Mouse (Mus musculus): ENCODE data around the gene Atcay. TPM values are rescaled to one million over a fixed set of nuclear protein-coding genes. Genes with fewer than 3 reads are reported as not detected.

The Atcay gene
- total and polyA plus RNA-seq, 3 experiments, result 0.06 to 0.08 TPM; not detected in 1

GRCm38 (mm10) chr10:81266211-81267105, 35.8 kb upstream of the Atcay start, which contains the start of the genes Mrpl54 and Apba3 (continued):
- TF ChIP-seq POLR2A (IDR thresholded peaks at IDR 0.05; ENCODE audit: low read depth, low read length), result peak; percentile 82; the same call in 1 of the 2 replicates

DNA sequence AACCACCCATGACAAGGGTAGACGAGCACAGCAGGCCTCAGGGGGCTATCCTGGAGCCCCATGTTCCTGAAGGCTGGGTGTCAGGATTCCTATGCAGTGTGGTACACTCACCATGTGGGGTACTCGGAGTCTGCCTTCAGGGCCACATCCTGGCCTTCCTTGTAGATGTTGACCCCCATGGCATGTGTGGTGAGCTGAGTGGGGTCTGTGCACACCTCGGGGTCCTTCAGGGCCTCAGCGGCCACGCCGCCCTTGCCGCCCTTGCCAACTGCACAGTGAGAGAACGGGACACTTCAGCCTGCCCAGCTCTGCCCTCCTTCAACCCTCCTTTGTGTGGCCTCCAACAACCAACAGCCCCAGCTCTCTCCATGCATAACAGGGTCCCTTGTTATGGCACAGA, 34.9 kb upstream of the Atcay start:
- H3K4me3 ChIP-seq (replicated peaks in 1 of 3; ENCODE audit: low read depth in 2 of 3, low read length in 2 of 3, poor library complexity in 1 of 3), result peak overlapping the region; percentile 31 to 85 (median 84)
- peaks cover 4% of the 10 kb centered on the region for H3K9me3 ChIP-seq (replicated peaks; ENCODE audit: low read length)
- TF ChIP-seq NRF1 (IDR thresholded peaks at IDR 0.05; ENCODE audit: low read depth, low read length), result 0 out of 2 replicates have a peak, but pooled peaks have one; percentile 3
- TF ChIP-seq UBTF (IDR thresholded peaks at IDR 0.05; ENCODE audit: low read depth, low read length), result no peak
- no peak for TF ChIP-seq ZC3H11A (IDR thresholded peaks at IDR 0.05; ENCODE audit: low read depth, low read length)
- no peak for TF ChIP-seq NELFE (IDR thresholded peaks at IDR 0.05; ENCODE audit: low read depth, low read length)
- peaks cover 39 to 59% of the 10 kb centered on the region in 2 experiments for H3K36me3 ChIP-seq (replicated peaks in 1 of 2; ENCODE audit: control insufficient read depth in 1 of 2, insufficient read depth in 1 of 2, low read length in 1 of 2)
- no peaks in the 10 kb centered on the region for H3K27me3 ChIP-seq (replicated peaks)
- peaks cover 17% of the 10 kb centered on the region for H3K79me2 ChIP-seq (replicated peaks; ENCODE audit: control insufficient read depth, extremely low read depth, insufficient read depth, poor library complexity, severe bottlenecking)
- H3K4me1 ChIP-seq (ENCODE audit: control insufficient read depth in 1 of 2, insufficient read depth in 2 of 2), result peaks cover 23 to 67% of the 10 kb centered on the region in 2 experiments
- H3K4me2 ChIP-seq (ENCODE audit: insufficient read depth, low read depth, poor library complexity, severe bottlenecking), result peak overlapping the region; percentile 57
- H3K9ac ChIP-seq (ENCODE audit: insufficient read depth, low read depth), result peak overlapping the region; percentile 58
- dilution Hi-C loops (cut with MboI; ENCODE audit: extremely low pct_ligation_motif_present, extremely low pct_unique_long_range_greater_than_20kb, low sequenced_read_pairs) (no loop called here), in situ Hi-C loops (cut with MboI; ENCODE audit: low pct_ligation_motif_present, low pct_unique_long_range_greater_than_20kb, low sequenced_read_pairs) (no loop called here)
- no peak for DNase-seq (ENCODE audit: extremely low read depth)
- H3K27ac ChIP-seq (ENCODE audit: insufficient read depth, low read depth), result no peak overlapping the region

DNA sequence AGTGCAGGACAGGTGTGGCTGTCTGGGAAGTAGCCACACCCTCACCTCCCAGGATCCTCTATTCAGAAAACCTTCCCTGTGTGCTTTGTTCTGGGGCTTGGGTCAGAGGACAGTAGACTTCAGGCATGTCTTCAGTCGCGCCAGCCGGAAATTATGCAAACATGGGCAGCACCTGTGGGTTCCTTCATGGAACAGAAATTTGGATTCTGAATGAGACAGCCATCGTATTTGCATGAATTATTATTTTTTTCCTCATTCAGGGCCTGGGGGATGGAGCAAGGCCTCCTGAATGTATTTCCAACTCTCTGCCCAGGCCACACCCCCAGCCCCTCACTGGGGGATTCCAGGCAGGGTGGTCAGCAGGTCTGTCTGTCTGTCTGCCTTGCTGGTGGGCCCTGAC, 30.4 kb upstream of the Atcay start:
- TF ChIP-seq ELF1 (IDR thresholded peaks at IDR 0.05; ENCODE audit: low read depth, low read length) (0 out of 2 replicates have a peak, but pooled peaks have one; percentile 37), JUND (conservative IDR thresholded peaks at IDR 0.05; ENCODE audit: low read depth, low read length) (0 out of 2 replicates have a peak, but pooled peaks have one; percentile 40), ZMIZ1 (IDR thresholded peaks at IDR 0.05; ENCODE audit: low read depth, low read length) (peak; percentile 28; the same call in 1 of the 2 replicates), ETS1 (conservative IDR thresholded peaks at IDR 0.05; ENCODE audit: low read depth, low read length) (peak; percentile 67), BHLHE40 (IDR thresholded peaks at IDR 0.05; ENCODE audit: low read depth, low read length) (peak; percentile 52), HCFC1 (IDR thresholded peaks at IDR 0.05; ENCODE audit: low read depth, low read length) (peak; percentile 29; the same call in 1 of the 2 replicates), MYC (IDR thresholded peaks at IDR 0.05; ENCODE audit: low read depth, low read length) (0 out of 2 replicates have a peak, but pooled peaks have one; percentile 50), EP300 (IDR thresholded peaks at IDR 0.05; ENCODE audit: low read length) (peak; percentile 83), JUN (IDR thresholded peaks at IDR 0.05; ENCODE audit: insufficient read depth, low read depth, low read length) (peak; percentile 7; the same call in 1 of the 2 replicates), MEF2A (IDR thresholded peaks at IDR 0.05; ENCODE audit: borderline replicate concordance, low read depth, low read length) (0 out of 2 replicates have a peak, but pooled peaks have one; percentile 64), ZNF384 (IDR thresholded peaks at IDR 0.05; ENCODE audit: low read depth, low read length) (peak; percentile 78), KAT2A (IDR thresholded peaks at IDR 0.05; ENCODE audit: insufficient replicate concordance, low read length) (no peak), NRF1 (IDR thresholded peaks at IDR 0.05; ENCODE audit: low read depth, low read length) (no peak), RCOR1 (conservative IDR thresholded peaks at IDR 0.05; ENCODE audit: low read depth, low read length) (0 out of 2 replicates have a peak, but pooled peaks have one; percentile 23), IRF4 (IDR thresholded peaks at IDR 0.05; ENCODE audit: low read depth, low read length) (peak; percentile 48), MAFK (IDR thresholded peaks at IDR 0.05; ENCODE audit: insufficient replicate concordance, low read length) (0 out of 2 replicates have a peak, but pooled peaks have one; percentile 44), MAX (IDR thresholded peaks at IDR 0.05; ENCODE audit: low read length) (peak; percentile 29), CHD2 (IDR thresholded peaks at IDR 0.05; ENCODE audit: low read length) (peak; percentile 73), TCF12 (IDR thresholded peaks at IDR 0.05; ENCODE audit: low read depth, low read length) (peak; percentile 78; the same call in 1 of the 2 replicates), POLR2AphosphoS2 (IDR thresholded peaks at IDR 0.05; ENCODE audit: low read depth, low read length) (no peak), SIN3A (IDR thresholded peaks at IDR 0.05; ENCODE audit: low read length) (0 out of 2 replicates have a peak, but pooled peaks have one; percentile 40), UBTF (IDR thresholded peaks at IDR 0.05; ENCODE audit: low read depth, low read length) (no peak), TBP (conservative IDR thresholded peaks at IDR 0.05; ENCODE audit: low read depth, low read length) (no peak)
- Histone ChIP-seq H3K27me3 (replicated peaks) (no peaks in the 10 kb centered on the region), H3K9me3 (replicated peaks; ENCODE audit: low read length) (peaks cover 22% of the 10 kb centered on the region), H3K9ac (ENCODE audit: insufficient read depth, low read depth) (no peak overlapping the region), H3K4me1 (ENCODE audit: control insufficient read depth in 1 of 2, insufficient read depth in 2 of 2) (peaks cover 20 to 56% of the 10 kb centered on the region in 2 experiments), H3K79me2 (replicated peaks; ENCODE audit: control insufficient read depth, extremely low read depth, insufficient read depth, poor library complexity, severe bottlenecking) (peaks cover 4% of the 10 kb centered on the region; the same call in 1 of the 2 replicates), H3K4me2 (ENCODE audit: insufficient read depth, low read depth, poor library complexity, severe bottlenecking) (no peak overlapping the region), H3K36me3 (replicated peaks in 1 of 2; ENCODE audit: control insufficient read depth in 1 of 2, insufficient read depth in 1 of 2, low read length in 1 of 2) (peaks cover 29 to 52% of the 10 kb centered on the region in 2 experiments), H3K27ac (ENCODE audit: insufficient read depth, low read depth) (peak overlapping the region; percentile 59), H3K4me3 (replicated peaks in 1 of 3; ENCODE audit: low read depth in 2 of 3, low read length in 2 of 3, poor library complexity in 1 of 3) (peak overlapping the region in 2 of 3 experiments; percentile 10 to 17)
- in situ Hi-C loops (cut with MboI; ENCODE audit: low pct_ligation_motif_present, low pct_unique_long_range_greater_than_20kb, low sequenced_read_pairs) (no loop called here), dilution Hi-C loops (cut with MboI; ENCODE audit: extremely low pct_ligation_motif_present, extremely low pct_unique_long_range_greater_than_20kb, low sequenced_read_pairs) (no loop called here)
- DNase-seq (ENCODE audit: extremely low read depth), result peak; percentile 89

All from CH12.LX (cell line).